Mouse (Mus musculus): ENCODE measurements at regions not wholly inside any gene's neighbourhood (a gene's known extent, or its start where the extent isn't known, plus 50 kb on each side); places are given as distances from the start of the nearest gene placed in this dataset.

GRCm38 (mm10) chr8:25362146-25362545 lies 538.0 kb upstream of the Adam5 start:
- Histone ChIP-seq H3K4me3 (ENCODE audit: insufficient read depth, low read depth, low read length) (no peak overlapping the region), H3K27ac (ENCODE audit: insufficient read depth, low read depth, low read length) (no peak overlapping the region), H3K36me3 (ENCODE audit: control insufficient read depth, insufficient read depth, low read length) (no peaks in the 10 kb centered on the region), H3K4me1 (ENCODE audit: control insufficient read depth, insufficient read depth, low read length) (no peaks in the 10 kb centered on the region), H3K27me3 (replicated peaks; ENCODE audit: control insufficient read depth, insufficient read depth, low read length) (no peaks in the 10 kb centered on the region)
- no peak for TF ChIP-seq CTCF (conservative IDR thresholded peaks at IDR 0.05; ENCODE audit: insufficient read depth, insufficient read length, low read depth, low read length)
- TF ChIP-seq POLR2A (IDR thresholded peaks at IDR 0.05; ENCODE audit: low read depth, low read length) = no peak
- 85% methylated on average over 4 of the region's 4 CpGs for WGBS
- no peak for DNase-seq

GRCm38 (mm10) chr8:25361420-25361819 lies 537.3 kb upstream of the Adam5 start:
- 96% methylated on average over 5 of the region's 5 CpGs for WGBS

GRCm38 (mm10) chr8:25358539-25359165 lies 534.5 kb upstream of the Adam5 start:
- no peaks in the 10 kb centered on the region for H3K4me1 ChIP-seq (ENCODE audit: control insufficient read depth, insufficient read depth, low read length)
- no peak overlapping the region for H3K4me3 ChIP-seq (ENCODE audit: insufficient read depth, low read depth, low read length)
- DNase-seq = no peak
- H3K27ac ChIP-seq (ENCODE audit: insufficient read depth, low read depth, low read length) = no peak overlapping the region
- WGBS = 65% methylated on average over 12 of the region's 12 CpGs
- no peaks in the 10 kb centered on the region for H3K27me3 ChIP-seq (replicated peaks; ENCODE audit: control insufficient read depth, insufficient read depth, low read length)
- no peaks in the 10 kb centered on the region for H3K36me3 ChIP-seq (ENCODE audit: control insufficient read depth, insufficient read depth, low read length)
- TF ChIP-seq POLR2A (IDR thresholded peaks at IDR 0.05; ENCODE audit: low read depth, low read length) = no peak
- no peak for TF ChIP-seq CTCF (conservative IDR thresholded peaks at IDR 0.05; ENCODE audit: insufficient read depth, insufficient read length, low read depth, low read length)

More at GRCm38 (mm10) chr8:25361420-25361819, 537.3 kb upstream of the Adam5 start:
- TF ChIP-seq CTCF (conservative IDR thresholded peaks at IDR 0.05; ENCODE audit: insufficient read depth, insufficient read length, low read depth, low read length) (0 out of 2 replicates have a peak, but pooled peaks have one; percentile 19), POLR2A (IDR thresholded peaks at IDR 0.05; ENCODE audit: low read depth, low read length) (no peak)
- Histone ChIP-seq H3K4me1 (ENCODE audit: control insufficient read depth, insufficient read depth, low read length) (no peaks in the 10 kb centered on the region), H3K4me3 (ENCODE audit: insufficient read depth, low read depth, low read length) (no peak overlapping the region), H3K36me3 (ENCODE audit: control insufficient read depth, insufficient read depth, low read length) (no peaks in the 10 kb centered on the region), H3K27ac (ENCODE audit: insufficient read depth, low read depth, low read length) (no peak overlapping the region), H3K27me3 (replicated peaks; ENCODE audit: control insufficient read depth, insufficient read depth, low read length) (no peaks in the 10 kb centered on the region)
- DNase-seq = no peak

- Histone ChIP-seq H3K27me3 (replicated peaks; ENCODE audit: control insufficient read depth, insufficient read depth, low read length) (no peaks in the 10 kb centered on the region; the same call in 1 of the 2 replicates), H3K4me1 (ENCODE audit: control insufficient read depth, insufficient read depth, low read length) (no peaks in the 10 kb centered on the region), H3K36me3 (ENCODE audit: control insufficient read depth, insufficient read depth, low read length) (no peaks in the 10 kb centered on the region), H3K27ac (ENCODE audit: insufficient read depth, low read depth, low read length) (no peak overlapping the region), H3K4me3 (ENCODE audit: insufficient read depth, low read depth, low read length) (no peak overlapping the region)
- no peak for DNase-seq
- TF ChIP-seq CTCF (conservative IDR thresholded peaks at IDR 0.05; ENCODE audit: insufficient read depth, insufficient read length, low read depth, low read length) (no peak), POLR2A (IDR thresholded peaks at IDR 0.05; ENCODE audit: low read depth, low read length) (no peak)
- 19% methylated on average over 27 of the region's 27 CpGs for WGBS
Observed at GRCm38 (mm10) chr8:25353822-25354770, 529.9 kb upstream of the Adam5 start.

GRCm38 (mm10) chr8:25353405-25353804 lies 529.2 kb upstream of the Adam5 start:
- no peaks in the 10 kb centered on the region; the same call in 1 of the 2 replicates for H3K27me3 ChIP-seq (replicated peaks; ENCODE audit: control insufficient read depth, insufficient read depth, low read length)
- no peak for TF ChIP-seq CTCF (conservative IDR thresholded peaks at IDR 0.05; ENCODE audit: insufficient read depth, insufficient read length, low read depth, low read length)
- no peak for TF ChIP-seq POLR2A (IDR thresholded peaks at IDR 0.05; ENCODE audit: low read depth, low read length)
- H3K4me3 ChIP-seq (ENCODE audit: insufficient read depth, low read depth, low read length) = no peak overlapping the region
- H3K4me1 ChIP-seq (ENCODE audit: control insufficient read depth, insufficient read depth, low read length) = no peaks in the 10 kb centered on the region
- no peak for DNase-seq
- 77% methylated on average over 7 of the region's 7 CpGs for WGBS
- H3K36me3 ChIP-seq (ENCODE audit: control insufficient read depth, insufficient read depth, low read length) = no peaks in the 10 kb centered on the region
- H3K27ac ChIP-seq (ENCODE audit: insufficient read depth, low read depth, low read length) = no peak overlapping the region

- Histone ChIP-seq H3K27ac (ENCODE audit: insufficient read depth, low read depth, low read length) (no peak overlapping the region), H3K36me3 (ENCODE audit: control insufficient read depth, insufficient read depth, low read length) (no peaks in the 10 kb centered on the region), H3K4me3 (ENCODE audit: insufficient read depth, low read depth, low read length) (no peak overlapping the region), H3K27me3 (replicated peaks; ENCODE audit: control insufficient read depth, insufficient read depth, low read length) (no peaks in the 10 kb centered on the region; the same call in 1 of the 2 replicates), H3K4me1 (ENCODE audit: control insufficient read depth, insufficient read depth, low read length) (no peaks in the 10 kb centered on the region)
- TF ChIP-seq CTCF (conservative IDR thresholded peaks at IDR 0.05; ENCODE audit: insufficient read depth, insufficient read length, low read depth, low read length) (no peak), POLR2A (IDR thresholded peaks at IDR 0.05; ENCODE audit: low read depth, low read length) (no peak)
- peak; percentile 29 for DNase-seq
- 50% methylated on average over 10 of the region's 10 CpGs for WGBS
Observed at GRCm38 (mm10) chr8:25348003-25348683, 524.0 kb upstream of the Adam5 start.

Data from kidney, adult 2 months (tissue).